Mouse (Mus musculus) cortical plate, adult 2 months (tissue): Measurements from ENCODE around the gene Hhex.

Source experiments
- CTCF ChIP-seq: fragments of 200-500 bp; IDR thresholded peaks from 2 replicates; pipeline ENCODE4 v1.5.1; 2011; ENCODE audit warnings: mild to moderate bottlenecking, control low read depth, low read length; ENCODE audit not compliant: insufficient read depth; ENCODE audit errors: extremely low read depth
- POLR2A ChIP-seq: fragments of 200-500 bp; IDR thresholded peaks from 2 replicates; pipeline ENCODE4 v1.6.1; 2011; ENCODE audit warnings: mild to moderate bottlenecking, low read length, control low read depth; ENCODE audit not compliant: insufficient read depth; ENCODE audit errors: extremely low read depth

DNA sequence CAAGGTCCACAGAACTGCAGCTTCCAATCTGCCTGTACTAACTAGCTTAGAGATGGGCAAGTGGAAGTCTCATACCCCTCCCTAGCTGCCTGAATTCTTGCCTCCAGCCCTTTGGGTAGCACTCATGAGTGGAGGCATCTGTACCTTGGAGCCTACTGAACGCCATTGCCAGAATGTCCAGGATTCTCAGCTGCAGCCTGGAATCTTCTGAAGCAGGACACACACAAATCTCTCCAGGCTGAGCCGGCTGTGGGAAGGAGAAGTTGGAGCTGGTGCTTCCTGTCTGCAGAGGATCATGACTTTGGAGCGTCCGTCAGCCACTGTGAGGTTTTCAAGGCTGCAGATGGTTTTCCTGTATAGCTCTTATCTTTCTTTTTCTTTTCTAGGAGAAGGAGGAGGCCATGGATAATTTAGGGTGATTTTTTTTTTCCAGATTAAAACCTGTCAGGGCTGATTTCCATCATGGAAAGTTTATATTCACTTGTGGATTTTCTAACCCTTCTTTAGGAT, 9.1 kb downstream of the Hhex start:
- no peak for TF ChIP-seq POLR2A
- no peak for TF ChIP-seq CTCF
